Mouse (Mus musculus): Measurements from ENCODE around the gene Nup205.

The Nup205 gene

DNA sequence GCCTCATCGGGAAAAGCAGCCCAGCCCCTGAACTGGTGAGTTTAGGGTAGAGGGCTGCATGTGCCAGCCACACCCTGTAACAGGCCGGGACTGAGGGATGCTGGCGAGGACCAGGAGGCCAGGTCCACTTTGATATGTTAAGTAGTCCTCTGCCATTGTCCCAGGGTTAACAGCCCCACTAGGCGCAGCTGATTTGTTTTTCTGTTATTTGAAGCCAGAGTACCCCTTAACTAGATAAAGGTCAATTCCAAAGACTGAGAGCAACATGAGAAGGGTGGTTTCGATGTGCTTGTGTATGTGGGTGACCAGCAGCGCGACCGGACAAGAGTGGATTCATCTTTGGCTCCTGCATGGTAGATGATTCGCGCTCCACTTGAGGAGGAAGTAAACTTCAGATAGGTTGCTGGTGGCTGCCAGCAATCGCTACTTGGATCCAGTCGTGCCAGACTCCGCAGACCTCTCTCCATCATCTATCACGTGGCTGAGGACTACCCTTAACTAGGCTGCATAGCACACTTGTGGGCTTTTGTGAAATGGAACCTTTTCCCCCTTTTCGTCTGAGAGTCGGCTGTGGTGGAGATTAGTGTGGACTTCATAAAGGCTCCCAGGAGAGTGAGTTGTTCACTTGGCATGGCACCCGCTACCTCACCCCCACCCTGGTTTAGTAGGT lies 74.7 kb downstream of the Nup205 start:
- no peak for DNase-seq

DNA sequence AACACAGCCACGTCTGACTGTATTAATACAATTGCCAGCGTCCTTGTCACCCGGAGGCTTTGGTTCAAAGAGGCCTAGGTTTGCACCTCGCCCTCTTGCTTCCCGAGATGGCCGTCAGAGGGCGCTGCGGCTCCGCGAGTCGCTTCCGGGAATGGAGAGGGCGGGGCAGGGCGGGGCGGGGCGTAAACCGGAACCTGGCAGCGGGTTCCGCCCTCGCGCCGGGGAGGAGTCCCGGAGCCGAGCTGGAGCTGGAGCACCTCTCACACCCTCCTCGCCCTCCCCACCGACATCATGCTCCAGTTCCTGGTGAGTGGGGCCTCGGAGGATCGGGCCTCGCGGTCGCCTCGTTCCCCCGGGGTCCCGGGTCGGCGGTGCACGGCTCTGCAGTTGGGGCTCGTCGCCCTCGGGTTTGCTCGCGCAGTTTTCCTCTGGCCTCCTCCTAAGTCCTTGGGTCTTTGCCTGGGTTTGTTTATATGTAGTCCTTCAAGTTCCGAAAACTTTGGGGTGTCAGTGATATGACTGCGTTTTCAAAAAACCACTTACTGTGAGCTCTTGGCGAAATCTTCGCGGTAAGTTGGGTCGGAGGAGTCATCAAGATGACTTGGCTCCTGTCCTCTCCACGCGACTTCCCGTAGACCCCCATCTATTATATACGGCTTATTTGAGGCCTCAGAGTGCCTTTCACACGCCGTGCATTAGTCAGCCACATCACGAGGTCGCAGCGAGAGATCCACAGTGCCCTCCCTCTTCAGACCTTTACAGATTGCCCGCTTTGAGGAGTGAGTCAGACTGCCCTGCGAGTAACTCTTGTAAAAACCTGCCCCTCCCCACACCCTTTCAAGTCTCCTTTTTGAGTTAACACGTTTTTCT lies 75.5 kb downstream of the Nup205 start:
- DNase-seq = peak; percentile 92

DNA sequence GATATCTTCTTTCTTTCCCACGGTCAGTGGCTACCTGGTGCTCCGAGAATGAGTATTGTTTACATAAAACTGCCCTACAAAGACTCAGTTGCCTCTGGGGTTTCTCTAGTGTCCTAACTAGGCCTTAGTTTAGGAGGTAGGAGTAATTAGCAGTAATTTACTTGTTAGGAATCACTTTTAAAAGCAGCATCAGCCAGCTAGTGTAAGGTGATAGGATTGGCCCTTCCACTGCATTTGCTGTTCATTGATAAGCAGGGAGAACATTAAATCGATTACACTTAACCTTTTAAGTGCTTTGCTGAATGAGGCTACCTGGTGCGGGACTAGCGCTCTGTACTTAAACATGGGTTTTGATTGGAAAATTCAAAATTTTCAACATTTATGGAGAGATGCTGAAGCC lies 76.3 kb downstream of the Nup205 start:
- no peak for DNase-seq

DNA sequence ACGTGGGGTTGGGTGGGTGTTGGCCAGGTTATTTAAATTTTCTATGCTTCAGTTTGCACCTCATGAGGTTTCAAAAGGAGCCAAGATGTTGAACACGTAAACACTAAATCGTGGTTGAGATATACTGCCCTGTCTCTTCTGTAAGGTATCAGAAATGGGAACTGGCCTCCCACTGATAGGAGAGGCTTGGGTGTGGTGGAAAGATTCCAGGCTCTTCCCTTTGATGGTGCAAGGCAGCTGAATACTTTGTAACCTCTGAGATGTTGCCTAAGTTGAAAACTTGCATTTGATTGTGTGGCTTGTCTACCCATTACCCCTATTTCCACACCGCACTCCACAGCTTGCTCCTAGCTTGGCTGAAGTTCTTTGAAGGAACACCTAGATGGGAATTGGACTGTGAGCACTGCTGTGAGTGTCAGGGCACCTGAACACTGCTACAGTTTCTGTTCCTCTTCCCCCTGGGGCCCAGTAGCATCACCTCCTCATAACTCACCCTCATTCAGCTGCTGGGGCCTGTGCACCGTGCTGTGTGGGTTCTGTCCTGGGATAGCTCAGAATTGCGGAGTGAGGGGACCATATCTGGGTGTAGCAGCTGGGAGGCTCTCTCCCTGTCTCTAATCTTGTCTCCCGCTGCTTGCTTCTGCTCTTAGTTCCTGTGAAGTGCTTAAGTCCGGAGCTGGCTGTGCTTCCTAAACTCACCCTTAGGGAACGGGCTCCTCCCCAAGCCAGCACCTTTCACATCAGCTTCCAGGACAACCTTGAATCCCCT lies 77.1 kb downstream of the Nup205 start:
- no peak for DNase-seq

DNA sequence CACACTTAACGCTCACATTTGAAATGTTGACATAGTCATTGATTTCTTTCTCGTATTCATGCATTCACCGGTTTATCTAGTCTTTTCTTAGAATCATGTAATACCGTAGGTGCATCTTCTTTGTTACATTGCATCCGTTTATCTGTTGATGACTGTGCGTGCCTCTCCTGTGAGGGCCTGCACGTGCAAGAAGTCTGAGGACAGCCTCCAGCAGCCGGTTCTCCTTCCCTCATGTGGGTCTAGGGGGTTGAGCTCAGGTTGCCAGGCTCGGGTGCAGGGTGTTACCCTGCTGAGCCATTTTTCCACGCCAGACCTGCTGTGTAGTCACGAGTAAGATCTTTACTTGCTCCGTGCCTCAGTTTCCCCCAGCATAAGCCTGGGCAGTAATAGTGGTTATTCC lies 77.8 kb downstream of the Nup205 start:
- no peak for DNase-seq

DNA sequence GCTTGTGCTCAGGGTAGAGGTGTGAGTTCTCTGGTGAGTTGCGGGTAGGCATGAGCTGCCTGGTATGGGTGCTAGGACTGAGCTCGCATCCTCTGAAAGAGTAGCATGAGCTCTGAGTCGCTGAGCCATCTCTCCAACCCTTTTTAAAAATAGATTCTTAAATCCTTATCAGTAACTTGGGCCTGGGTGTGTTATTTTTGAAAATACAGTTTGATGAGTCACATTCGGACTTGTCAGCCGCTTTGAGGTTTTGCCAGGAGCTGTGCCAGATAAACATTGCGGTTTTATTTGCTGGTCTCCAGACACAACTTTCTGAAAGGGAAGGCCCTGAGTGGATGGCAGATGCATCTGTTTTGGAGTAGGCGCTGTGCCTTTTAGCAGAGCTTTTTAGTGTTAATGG lies 79.5 kb downstream of the Nup205 start:
- DNase-seq = no peak

DNA sequence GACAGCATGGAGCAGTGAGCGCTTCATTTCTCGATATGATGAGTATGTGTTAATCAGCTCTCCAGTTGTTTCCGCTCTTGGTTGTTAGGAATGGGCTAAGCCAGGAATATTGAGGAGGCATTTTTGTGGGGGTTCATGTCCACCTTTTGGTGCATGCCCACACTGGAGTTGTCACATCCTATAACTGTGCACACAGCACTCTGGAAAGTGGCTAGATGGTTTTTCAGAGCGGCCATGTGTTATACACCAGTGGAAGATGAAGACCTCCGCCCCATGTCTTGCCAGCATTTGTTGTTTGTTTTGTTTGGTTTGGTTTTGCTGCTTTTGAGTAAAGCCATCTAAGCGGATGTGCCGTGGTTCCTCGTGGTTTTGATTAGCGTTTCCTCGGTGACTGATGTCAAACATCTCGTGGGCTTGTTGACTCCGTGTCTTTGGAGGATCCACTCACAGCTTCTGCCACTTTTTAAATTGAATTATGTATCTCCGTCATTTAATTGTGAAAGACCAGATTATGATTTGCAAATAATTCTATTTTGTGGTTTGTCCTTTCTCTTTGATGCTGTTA lies 80.5 kb downstream of the Nup205 start:
- no peak for DNase-seq

DNA sequence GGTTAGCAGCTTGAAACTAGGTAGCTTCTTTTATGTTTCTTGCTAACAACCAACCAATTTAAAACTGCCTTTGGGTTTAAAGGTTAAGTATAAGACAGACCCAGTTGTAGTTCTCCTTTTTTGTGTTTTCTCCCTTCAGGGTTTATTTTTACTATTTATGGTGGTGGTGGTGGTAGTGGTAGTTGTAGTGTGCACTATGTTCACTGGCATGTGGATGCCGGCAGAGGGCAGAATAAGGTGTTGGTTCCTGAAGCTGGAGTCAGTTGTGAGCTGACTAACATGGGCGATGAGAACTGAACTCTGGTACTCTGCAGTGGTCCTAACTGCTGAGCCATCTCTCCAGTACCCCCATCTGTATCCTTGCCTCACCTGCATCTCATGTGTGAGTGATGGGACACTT lies 81.7 kb downstream of the Nup205 start:
- DNase-seq = no peak

DNA sequence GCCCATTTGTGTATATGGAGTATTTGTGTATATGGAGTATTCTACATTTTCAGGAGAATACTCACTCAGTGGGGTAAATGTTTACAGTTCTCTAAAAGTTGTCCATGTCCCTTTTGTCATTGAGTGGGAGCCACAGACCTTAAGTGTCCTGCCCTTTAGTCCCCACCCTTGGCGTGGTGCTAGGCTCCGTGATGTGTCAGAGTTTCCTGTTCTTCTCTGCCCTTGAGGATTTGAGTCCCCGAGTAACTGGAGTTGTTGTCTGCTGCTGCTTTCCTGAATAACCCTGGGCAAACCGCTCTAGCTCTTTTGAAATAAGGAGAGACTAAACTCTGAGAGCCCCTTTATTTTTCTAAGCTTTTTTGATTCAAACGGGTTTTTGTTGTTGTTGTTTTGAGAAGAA lies 82.3 kb downstream of the Nup205 start:
- no peak for DNase-seq

DNA sequence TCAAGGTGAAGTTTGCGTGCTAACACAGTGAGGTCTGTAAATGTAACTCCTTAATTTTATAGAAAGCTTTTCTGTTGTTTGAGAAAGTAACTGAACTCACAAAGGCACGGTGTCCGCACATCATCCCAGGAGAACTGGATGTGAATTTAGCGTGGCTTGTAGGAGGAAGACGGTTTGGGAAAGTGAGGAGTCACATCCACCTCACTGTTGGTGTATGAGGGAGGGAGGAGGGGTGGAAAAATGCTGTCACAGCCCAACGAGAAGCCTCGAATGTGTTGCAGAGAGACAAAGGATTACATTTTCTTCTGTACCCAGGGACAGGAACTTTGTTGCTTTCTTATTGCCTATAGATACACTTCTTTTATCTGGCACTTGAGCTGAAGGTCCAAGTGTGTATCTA lies 83.3 kb downstream of the Nup205 start:
- DNase-seq = no peak

DNA sequence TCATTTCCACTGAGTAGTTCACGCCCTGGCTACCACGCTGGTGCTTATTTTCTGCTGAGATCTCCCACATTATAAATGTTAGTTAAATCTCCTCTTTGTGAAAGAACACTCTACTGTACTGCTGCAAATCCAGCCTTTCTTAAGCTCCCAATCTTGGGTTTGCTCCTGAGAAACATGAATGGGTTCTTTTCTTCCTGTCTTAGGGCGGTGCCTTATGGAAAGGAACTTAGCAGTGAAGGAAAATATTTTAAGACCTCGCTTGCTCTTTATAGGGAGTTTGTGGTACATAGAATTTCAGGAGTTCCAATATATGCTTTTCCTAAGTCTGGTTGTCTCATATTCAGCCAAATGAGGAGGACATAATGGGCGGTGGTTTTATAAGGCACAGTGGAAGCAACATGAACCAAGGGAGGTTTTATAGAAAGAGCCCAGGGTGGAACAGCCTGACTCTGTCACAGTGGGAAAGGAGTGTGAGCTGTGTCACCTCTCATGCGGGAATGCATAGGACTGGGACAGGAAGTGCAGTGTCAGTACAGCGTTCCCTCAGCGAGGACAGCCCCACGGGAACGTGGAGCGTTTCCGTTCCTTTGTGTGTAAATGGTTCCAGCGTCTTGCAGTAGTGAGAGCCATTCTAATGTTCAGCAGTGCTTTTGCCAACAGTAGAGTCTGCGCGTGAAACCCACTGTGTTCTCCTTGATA lies 88.5 kb downstream of the Nup205 start:
- no peak for DNase-seq

DNA sequence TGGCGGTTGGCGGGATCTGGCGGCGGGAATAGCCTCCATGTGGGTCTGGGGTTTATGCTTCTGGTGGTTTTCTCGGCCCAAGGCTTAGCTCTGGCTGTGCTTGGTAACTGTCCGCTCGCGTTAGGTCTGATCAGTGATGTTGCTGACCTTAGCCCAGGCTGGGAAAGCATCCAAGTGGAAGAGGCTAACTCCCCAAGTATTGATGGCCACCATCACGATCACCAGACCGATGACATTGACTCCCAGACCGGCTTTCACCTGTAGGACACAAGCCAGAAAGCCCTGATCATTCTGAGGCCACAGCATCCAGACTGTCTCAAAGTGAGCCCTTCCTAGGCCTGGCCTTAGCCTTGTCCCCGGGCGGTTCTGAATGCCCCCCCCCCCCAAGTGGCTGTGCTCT lies 91.5 kb downstream of the Nup205 start:
- no peak for DNase-seq

DNA sequence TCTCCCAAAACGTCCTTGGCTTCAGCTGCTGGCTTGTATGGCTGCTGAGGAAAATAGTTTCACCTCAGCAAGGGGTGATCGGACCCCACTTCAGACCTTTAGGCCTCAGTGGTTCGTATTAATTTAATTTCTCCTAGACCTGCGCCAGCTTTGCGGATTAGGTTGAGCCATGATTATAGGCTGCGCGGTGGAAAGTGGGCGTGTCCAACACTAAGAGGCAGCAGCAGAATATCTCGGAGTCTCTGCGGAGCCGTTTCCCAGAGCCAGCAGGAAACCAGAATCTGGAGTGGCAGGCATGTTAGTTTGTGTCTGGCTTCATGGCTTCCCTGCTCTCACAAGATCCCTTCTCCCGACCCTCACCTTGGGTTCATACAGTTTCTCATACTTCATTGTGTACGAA lies 92.4 kb downstream of the Nup205 start:
- no peak for DNase-seq

DNA sequence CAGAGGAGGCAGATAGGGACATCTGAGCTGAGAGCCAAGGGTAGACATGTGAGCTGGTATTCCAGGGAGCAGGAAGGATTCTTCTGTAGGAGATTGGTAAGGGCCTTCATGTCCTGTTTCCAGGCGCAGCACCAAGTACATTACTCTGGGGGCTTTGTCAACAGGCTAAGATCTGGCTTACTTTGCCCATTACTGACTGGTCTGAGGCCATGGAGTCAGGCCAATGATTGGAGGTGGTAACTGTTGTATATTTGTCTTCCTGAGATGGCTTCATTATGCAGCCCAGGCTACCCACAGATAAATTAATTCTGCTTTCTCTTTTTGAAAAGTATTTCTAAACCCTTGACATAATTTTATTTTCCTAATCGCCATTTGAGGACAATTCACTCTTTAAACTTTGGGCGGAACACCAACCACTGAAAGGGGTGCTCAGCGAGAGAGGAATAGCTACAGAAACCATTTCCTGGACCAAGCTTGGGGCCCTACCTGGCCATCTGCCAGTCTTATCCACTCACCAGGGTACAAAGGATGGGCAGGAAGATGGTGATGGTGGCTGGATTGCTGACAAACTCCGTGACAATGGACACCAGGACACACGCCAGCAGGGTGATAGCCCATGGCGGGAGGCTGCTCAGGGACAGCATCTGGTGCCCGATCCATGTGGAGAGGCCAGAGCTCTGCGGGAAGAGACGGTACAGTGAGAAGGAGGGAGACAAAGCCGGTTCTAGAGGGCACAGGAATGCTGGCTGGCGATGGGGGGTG lies 94.1 kb downstream of the Nup205 start:
- no peak for DNase-seq

DNA sequence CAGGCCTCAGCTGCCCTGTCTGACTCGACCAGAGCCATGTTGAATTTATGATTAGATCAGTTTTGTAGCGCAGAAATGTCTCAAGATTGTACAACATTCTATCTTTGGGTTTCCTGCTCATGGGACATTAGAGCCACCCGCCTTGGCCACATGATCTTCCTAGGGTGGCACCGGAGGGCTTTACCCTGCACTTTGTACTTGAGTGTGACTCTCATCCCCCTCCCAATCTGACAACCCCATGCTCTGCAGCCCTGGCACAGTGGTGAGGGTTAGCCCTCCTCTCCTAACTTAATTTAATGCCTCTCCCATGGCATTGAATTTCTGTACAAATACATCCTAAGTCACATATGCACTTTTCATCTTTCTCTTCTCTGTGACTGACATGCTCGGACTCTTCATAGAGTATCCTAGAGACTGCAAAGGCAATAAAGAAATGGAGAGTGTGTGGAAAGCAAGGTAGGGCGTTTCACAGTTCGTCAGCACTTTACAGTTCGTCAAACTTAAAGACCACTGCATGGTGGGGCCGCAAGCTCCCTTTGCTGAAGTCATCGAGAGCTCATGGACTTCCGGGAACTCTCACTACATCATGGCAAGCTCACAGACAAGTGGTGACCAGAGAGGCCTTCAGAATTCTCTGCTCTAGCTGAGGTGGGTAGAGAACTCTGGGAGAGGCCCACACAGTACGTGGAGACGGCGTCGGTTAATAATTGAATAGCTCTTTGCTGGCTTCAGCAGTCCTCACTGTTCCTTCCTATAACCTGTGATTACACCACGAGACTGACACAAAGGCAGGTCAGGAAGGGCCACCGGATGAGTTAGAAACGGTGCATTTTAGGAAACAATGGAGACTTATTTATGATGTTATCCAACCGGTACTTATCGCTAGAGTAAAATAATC lies 94.9 kb downstream of the Nup205 start:
- no peak for DNase-seq

DNA sequence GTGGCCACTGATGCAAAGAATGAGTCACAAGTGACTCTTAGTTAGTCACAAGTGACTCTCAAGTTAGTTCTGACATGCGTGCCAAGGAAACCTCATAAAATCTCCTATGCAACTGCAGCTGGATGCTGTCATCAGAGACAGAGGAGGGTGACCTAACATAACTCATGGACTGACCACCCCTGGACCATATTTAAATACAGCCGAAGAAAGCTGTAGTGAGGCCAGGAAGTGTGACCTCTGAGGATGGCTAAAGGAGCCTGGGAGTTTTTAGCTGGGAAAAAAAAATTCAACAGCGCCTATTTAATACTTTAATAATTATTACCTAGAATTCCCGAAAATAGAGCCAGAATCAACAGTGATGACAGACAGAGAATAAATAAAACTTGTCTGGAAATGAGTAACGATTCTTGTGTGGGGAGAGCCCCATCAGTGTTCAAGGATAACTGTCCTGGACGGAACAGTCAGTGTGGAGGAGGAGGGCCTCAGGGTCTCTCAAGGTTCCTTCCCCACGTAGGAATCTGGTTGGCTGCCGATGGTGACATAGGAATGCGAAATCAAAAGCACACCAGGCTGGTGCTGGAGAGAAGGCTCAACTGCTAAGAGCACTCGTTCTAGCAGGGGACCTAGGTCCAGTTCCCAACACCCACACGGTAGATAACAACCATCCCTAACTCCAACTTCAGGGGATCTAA lies 96.3 kb downstream of the Nup205 start:
- DNase-seq = no peak

DNA sequence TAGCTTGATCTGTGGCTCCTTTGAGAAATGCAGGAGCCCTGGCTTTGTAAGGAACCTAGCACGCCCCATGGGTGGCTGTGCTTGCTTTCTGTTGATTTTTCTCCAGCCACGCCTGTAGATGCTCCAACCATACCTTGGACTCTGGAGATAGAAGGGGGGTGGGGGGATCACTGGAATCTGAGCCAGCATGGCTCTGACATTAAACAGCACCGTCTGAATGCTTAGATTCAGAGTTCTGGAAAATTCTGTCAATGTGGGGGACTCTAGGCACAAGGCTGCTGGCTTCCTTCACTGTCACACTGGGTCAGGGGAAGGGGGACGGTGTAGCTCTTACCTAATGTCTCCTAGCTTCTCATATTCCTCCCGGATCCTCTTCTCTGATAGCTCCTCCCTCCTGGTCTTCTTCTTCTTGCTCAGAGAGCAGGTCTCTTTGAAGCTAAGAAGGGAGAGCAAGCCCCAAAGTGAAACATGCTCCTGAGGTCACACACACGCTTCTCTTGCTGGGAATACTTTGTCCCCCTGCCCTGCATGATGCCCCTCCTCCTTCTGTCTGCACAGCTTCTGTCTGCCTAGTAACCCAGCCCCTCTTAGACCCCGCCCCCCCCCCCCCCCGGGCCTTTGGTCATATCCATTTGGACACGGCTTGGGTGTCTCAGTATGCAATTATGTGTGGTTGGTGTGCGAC lies 100.8 kb downstream of the Nup205 start:
- no peak for DNase-seq

DNA sequence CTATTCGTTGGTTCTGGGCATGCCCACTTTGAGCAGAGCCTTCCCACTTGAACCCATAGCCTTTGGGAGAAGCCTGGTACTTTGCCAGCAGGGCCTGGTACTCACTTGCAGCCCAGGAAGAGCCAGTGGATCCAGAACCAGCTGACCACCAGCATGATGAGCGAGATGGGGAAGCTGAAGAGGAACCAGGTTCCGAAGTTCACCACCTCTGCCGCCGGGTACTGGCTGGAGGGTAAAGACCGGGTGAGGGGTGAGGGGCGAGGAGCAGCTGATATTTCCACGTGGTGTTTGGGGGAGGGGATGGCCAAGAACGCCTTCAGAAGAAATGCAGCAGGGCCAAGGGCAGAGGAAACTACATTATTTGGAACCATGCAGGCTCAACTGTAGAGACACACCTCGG lies 102.1 kb downstream of the Nup205 start:
- DNase-seq = no peak

DNA sequence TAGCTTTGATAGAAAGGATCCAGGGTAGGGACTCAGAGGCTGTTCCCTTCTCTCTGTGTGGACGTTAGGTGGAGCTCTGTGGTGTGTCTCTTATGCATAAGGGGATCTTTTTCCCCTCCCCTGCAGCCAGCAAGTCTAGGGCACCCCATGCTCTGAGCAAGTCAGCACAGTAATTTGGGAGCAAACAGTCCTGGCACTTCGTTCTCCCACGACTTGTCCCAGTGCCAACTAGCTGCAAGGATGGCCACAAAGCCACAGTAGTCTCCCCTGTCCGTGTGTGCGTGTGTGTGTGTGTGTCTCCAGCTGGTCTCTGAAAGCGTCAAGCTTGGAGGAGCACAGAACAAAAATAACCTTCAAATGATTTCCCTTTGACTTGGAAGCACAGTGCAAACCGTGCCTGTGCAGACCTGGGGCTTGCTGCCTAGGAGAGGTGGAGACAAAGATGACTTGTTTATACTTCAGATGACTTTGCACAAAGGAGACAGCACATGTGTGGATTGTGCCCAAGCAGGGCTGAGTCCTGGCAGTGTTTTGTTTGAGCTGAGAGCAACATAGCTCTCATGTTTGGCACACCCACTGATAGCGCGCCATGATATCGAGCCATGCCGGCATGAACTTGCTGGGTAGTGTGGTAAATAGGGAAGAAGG lies 111.0 kb downstream of the Nup205 start:
- peak; percentile 8 for DNase-seq

All from embryo, embryonic 11 days (tissue).